Mouse (Mus musculus): ENCODE measurements around the gene Bfsp2. TPM values are rescaled to one million over a fixed set of nuclear protein-coding genes. Genes with fewer than 3 reads are reported as not detected.
A peak's percentile ranks its signal among the peaks of the same experiment; 100 is the strongest.

Bfsp2 gene
- polyA plus RNA-seq, 1 experiment from 2014 or later = 2.3 TPM

GRCm38 (mm10) chr9:103449092-103449491 lies 31.1 kb downstream of the Bfsp2 start:
- Histone ChIP-seq H3K9me3 (no peaks in the 10 kb centered on the region), H3K27me3 (no peaks in the 10 kb centered on the region), H3K27ac (replicated peaks) (no peak overlapping the region), H3K4me2 (replicated peaks) (no peak overlapping the region), H3K4me1 (peaks cover 3% of the 10 kb centered on the region; the same call in 1 of the 2 replicates), H3K36me3 (no peaks in the 10 kb centered on the region), H3K4me3 (no peak overlapping the region), H3K9ac (replicated peaks) (no peak overlapping the region)
- 84% methylated on average over 7 of the region's 7 CpGs for WGBS
- ATAC-seq (replicated peaks) = no peak

- 92% methylated on average over 5 of the region's 5 CpGs for WGBS
- no peaks in the 10 kb centered on the region for H3K27me3 ChIP-seq
- H3K9ac ChIP-seq (replicated peaks) = no peak overlapping the region
- no peak overlapping the region for H3K27ac ChIP-seq (replicated peaks)
- no peaks in the 10 kb centered on the region for H3K9me3 ChIP-seq
- peaks cover 24% of the 10 kb centered on the region for H3K4me1 ChIP-seq
- no peak overlapping the region for H3K4me2 ChIP-seq (replicated peaks)
- no peak for ATAC-seq (replicated peaks)
- H3K36me3 ChIP-seq = no peaks in the 10 kb centered on the region
- no peak overlapping the region for H3K4me3 ChIP-seq
Measured at GRCm38 (mm10) chr9:103444656-103445055, 35.6 kb downstream of the Bfsp2 start.

DNA sequence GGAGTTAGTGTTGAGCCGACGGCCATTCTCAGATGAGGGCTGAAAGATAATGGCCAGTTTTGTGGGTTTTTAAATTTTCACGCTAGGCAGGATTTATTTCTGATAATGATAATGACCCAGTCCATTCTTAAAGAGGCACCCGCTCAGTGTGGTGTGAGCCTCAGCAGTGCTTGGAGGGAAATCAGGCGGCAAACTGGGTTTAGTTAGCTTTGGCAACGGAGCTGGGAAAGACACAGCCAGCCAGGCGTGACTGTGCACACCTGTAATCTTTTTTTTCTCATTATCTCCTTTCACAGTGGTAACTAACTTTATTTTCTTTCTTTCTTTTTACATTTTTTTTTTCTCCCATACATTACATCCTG lies 36.4 kb downstream of the Bfsp2 start:
- 6% methylated on average over 7 of the region's 7 CpGs for WGBS
- Histone ChIP-seq H3K4me3 (no peak overlapping the region), H3K36me3 (no peaks in the 10 kb centered on the region), H3K27ac (replicated peaks) (no peak overlapping the region), H3K9me3 (no peaks in the 10 kb centered on the region), H3K9ac (replicated peaks) (no peak overlapping the region), H3K27me3 (no peaks in the 10 kb centered on the region), H3K4me2 (replicated peaks) (peak overlapping the region; percentile 22; the same call in 1 of the 2 replicates), H3K4me1 (peaks cover 24% of the 10 kb centered on the region)
- peak; percentile 62; the same call in 1 of the 2 replicates for ATAC-seq (replicated peaks)

- peak; percentile 81 for ATAC-seq (replicated peaks)
- no peak overlapping the region for H3K9ac ChIP-seq (replicated peaks)
- no peak overlapping the region; the same call in 1 of the 2 replicates for H3K27ac ChIP-seq (replicated peaks)
- H3K9me3 ChIP-seq = no peaks in the 10 kb centered on the region
- 5% methylated on average over 13 of the region's 13 CpGs for WGBS
- H3K4me1 ChIP-seq = peaks cover 24% of the 10 kb centered on the region
- no peak overlapping the region for H3K4me3 ChIP-seq
- H3K4me2 ChIP-seq (replicated peaks) = peak overlapping the region; percentile 22
- no peaks in the 10 kb centered on the region for H3K36me3 ChIP-seq
- H3K27me3 ChIP-seq = no peaks in the 10 kb centered on the region
Measured at GRCm38 (mm10) chr9:103443121-103443823, 36.9 kb downstream of the Bfsp2 start.

GRCm38 (mm10) chr9:103440597-103440996 lies 39.6 kb downstream of the Bfsp2 start:
- WGBS = 44% methylated on average over 3 of the region's 3 CpGs
- ATAC-seq (replicated peaks) = no peak
- H3K9me3 ChIP-seq = no peaks in the 10 kb centered on the region

DNA sequence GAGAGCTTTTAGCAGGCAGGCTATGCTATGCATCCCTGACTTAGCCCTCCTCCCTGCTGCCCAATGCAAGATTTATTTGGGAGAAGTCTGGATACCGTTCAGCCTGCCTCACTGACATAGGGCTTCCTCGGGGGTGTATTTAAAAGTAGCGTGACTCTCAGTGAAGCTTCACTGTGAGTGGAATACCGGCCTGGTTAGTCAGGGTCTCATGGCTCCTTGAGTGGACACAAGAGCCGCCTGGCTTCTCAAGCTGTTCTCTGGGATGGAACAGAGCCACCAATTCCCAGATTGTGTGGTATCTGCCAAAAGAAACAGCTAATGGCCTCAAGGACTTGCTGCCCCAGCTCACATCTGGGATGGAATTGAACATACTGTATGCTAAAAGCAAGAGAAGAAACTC lies 43.1 kb downstream of the Bfsp2 start:
- Histone ChIP-seq H3K4me1 (peaks cover 7% of the 10 kb centered on the region), H3K36me3 (no peaks in the 10 kb centered on the region), H3K4me2 (replicated peaks) (no peak overlapping the region), H3K27me3 (no peaks in the 10 kb centered on the region), H3K9ac (replicated peaks) (no peak overlapping the region), H3K9me3 (no peaks in the 10 kb centered on the region), H3K4me3 (no peak overlapping the region), H3K27ac (replicated peaks) (no peak overlapping the region)
- WGBS = 84% methylated on average over 5 of the region's 5 CpGs
- no peak for ATAC-seq (replicated peaks)

More at GRCm38 (mm10) chr9:103440597-103440996, 39.6 kb downstream of the Bfsp2 start:
- H3K4me3 ChIP-seq = no peak overlapping the region
- H3K4me2 ChIP-seq (replicated peaks) = no peak overlapping the region
- H3K27ac ChIP-seq (replicated peaks) = no peak overlapping the region
- H3K36me3 ChIP-seq = no peaks in the 10 kb centered on the region
- H3K27me3 ChIP-seq = no peaks in the 10 kb centered on the region
- no peak overlapping the region for H3K9ac ChIP-seq (replicated peaks)
- H3K4me1 ChIP-seq = peaks cover 24% of the 10 kb centered on the region

- ATAC-seq (replicated peaks) = no peak
- Histone ChIP-seq H3K27ac (replicated peaks) (no peak overlapping the region), H3K4me1 (peaks cover 10% of the 10 kb centered on the region), H3K4me3 (no peak overlapping the region), H3K9me3 (no peaks in the 10 kb centered on the region), H3K9ac (replicated peaks) (no peak overlapping the region), H3K36me3 (no peaks in the 10 kb centered on the region), H3K4me2 (replicated peaks) (no peak overlapping the region), H3K27me3 (no peaks in the 10 kb centered on the region)
- WGBS = 58% methylated on average over 4 of the region's 4 CpGs
Measured at GRCm38 (mm10) chr9:103434116-103434515, 46.1 kb downstream of the Bfsp2 start.

DNA sequence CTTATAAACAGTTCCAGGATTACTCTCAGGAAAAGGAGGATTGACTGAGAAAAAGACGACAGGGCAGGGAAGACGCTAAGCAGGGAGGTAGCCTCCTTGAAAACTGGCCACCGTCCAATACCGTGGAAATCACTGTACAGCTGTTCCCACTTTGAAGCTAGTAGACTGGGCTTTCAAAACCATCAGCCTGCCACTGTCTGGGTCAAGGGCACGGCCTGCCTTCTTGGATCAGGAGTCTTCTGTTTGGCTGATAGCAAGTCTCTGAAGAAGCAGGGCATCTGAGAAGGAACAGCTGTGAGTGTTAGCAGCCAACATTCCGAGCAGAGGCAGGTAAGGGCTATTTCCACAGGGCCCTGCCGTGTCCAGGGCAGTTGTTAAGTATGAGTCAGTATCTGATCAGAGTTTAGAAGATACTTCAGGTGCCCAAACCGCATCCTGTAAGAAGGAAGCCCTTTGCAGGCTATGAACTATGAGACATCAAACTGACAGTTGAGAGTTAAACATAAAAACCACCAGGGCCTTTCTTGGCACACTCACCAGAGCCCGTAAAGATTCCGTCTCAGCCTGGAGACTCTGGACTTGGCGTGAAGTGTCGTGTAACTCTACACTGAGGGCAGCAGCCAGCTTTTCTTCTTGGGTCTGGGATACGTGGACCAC lies 48.0 kb downstream of the Bfsp2 start:
- H3K36me3 ChIP-seq = no peaks in the 10 kb centered on the region
- H3K4me2 ChIP-seq (replicated peaks) = no peak overlapping the region
- no peak for ATAC-seq (replicated peaks)
- 47% methylated on average over 13 of the region's 13 CpGs for WGBS
- H3K9me3 ChIP-seq = no peaks in the 10 kb centered on the region
- H3K27ac ChIP-seq (replicated peaks) = peak overlapping the region; percentile 7; the same call in 1 of the 2 replicates
- no peaks in the 10 kb centered on the region for H3K27me3 ChIP-seq
- no peak overlapping the region for H3K9ac ChIP-seq (replicated peaks)
- peaks cover 10% of the 10 kb centered on the region for H3K4me1 ChIP-seq
- H3K4me3 ChIP-seq = no peak overlapping the region

GRCm38 (mm10) chr9:103431718-103432117 lies 48.5 kb downstream of the Bfsp2 start:
- H3K4me1 ChIP-seq = peaks cover 10% of the 10 kb centered on the region
- no peaks in the 10 kb centered on the region for H3K9me3 ChIP-seq
- H3K27ac ChIP-seq (replicated peaks) = no peak overlapping the region
- no peak overlapping the region for H3K4me3 ChIP-seq
- H3K9ac ChIP-seq (replicated peaks) = no peak overlapping the region
- H3K36me3 ChIP-seq = no peaks in the 10 kb centered on the region
- no peaks in the 10 kb centered on the region for H3K27me3 ChIP-seq
- no peak overlapping the region for H3K4me2 ChIP-seq (replicated peaks)
- 59% methylated on average over 1 of the region's 1 CpGs for WGBS
- no peak; the same call in 1 of the 2 replicates for ATAC-seq (replicated peaks)

GRCm38 (mm10) chr9:103430431-103431220 lies 49.6 kb downstream of the Bfsp2 start:
- Histone ChIP-seq H3K27me3 (no peaks in the 10 kb centered on the region), H3K36me3 (no peaks in the 10 kb centered on the region), H3K4me3 (no peak overlapping the region), H3K27ac (replicated peaks) (no peak overlapping the region), H3K9ac (replicated peaks) (no peak overlapping the region), H3K4me2 (replicated peaks) (no peak overlapping the region), H3K9me3 (no peaks in the 10 kb centered on the region), H3K4me1 (peaks cover 10% of the 10 kb centered on the region)
- ATAC-seq (replicated peaks) = no peak
- 86% methylated on average over 13 of the region's 13 CpGs for WGBS

DNA sequence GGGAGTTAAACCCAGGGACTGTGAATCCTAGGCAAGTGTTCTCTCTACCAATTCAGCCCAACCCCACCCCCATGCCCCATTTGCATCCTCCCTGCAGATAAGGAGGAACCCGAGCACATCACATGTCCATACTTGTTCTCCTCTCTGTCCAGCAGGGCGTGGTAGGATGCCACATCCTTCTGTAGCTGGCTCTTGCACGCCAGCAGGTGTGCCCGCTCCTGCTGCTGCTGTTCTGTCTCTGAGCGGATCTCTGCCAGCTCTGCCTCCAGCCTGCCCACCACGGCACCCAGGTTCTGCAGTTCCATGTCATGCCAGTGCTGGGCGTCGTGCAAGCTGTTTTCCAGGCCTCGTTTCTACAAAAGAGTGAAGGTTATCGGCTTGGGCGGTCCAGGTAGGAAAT lies 53.8 kb downstream of the Bfsp2 start:
- Histone ChIP-seq H3K4me2 (replicated peaks) (no peak overlapping the region), H3K27me3 (no peaks in the 10 kb centered on the region), H3K36me3 (no peaks in the 10 kb centered on the region), H3K9me3 (no peaks in the 10 kb centered on the region), H3K4me3 (no peak overlapping the region), H3K4me1 (peaks cover 12% of the 10 kb centered on the region), H3K27ac (replicated peaks) (no peak overlapping the region), H3K9ac (replicated peaks) (no peak overlapping the region)
- no peak for ATAC-seq (replicated peaks)
- 85% methylated on average over 11 of the region's 11 CpGs for WGBS

DNA sequence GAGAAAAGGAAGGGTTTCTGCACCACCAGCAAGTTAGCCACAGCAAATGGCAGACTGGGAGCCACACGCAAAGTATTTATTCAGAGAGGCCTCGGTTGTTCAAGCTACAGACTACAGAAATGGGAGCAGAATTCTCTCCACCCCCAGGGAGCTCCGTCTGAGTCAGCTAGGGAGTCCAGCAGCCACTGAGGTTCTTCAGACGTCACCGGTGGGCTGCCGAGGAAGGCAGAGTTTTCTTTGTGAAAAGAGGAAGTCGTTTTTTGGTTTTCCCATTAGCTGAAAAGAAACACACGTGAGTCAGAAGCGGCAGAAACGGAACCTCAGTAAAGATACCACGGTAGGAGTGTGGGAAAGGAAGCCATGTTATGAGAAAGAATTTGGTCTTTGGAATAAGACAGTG lies 55.4 kb downstream of the Bfsp2 start:
- peaks cover 12% of the 10 kb centered on the region for H3K4me1 ChIP-seq
- no peaks in the 10 kb centered on the region for H3K36me3 ChIP-seq
- no peak overlapping the region for H3K4me3 ChIP-seq
- H3K4me2 ChIP-seq (replicated peaks) = no peak overlapping the region
- 85% methylated on average over 11 of the region's 11 CpGs for WGBS
- H3K27ac ChIP-seq (replicated peaks) = no peak overlapping the region
- no peaks in the 10 kb centered on the region for H3K9me3 ChIP-seq
- H3K9ac ChIP-seq (replicated peaks) = no peak overlapping the region
- no peak for ATAC-seq (replicated peaks)
- no peaks in the 10 kb centered on the region for H3K27me3 ChIP-seq
